Mouse (Mus musculus): ENCODE measurements around the gene Grrp1.

DNA sequence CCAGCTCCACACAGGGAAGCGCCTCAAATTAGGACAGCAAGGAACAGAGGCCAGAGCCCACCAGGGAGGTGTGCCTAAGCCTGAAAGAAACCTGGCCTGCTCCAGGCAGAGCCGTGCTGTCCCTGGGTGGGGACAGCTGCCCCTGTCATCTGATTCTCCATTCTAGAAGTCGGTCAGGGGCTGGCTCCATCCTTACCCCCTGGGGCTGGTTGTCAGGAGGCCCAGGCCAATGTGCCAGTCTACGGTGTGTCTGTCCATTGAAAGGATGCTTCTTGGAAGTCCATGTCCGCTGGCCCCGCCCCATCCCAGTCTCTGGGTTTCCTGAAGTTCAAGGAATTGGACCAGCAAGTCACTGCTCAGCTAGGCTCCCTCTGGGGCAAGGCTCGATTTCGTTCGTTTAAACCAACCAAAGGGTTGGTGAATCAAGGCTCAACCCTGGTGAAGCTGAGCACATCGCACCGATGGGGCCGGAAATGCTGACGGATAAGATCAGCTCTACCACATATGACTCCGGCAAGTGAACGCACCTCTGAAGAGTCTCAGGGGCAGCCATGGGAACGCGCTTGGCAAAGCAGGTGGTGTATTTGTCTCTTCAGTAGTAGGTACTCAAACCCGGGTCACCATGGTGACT lies 39.3 kb upstream of the Grrp1 start:
- TF ChIP-seq CTCF (conservative IDR thresholded peaks at IDR 0.05; ENCODE audit: insufficient read depth, insufficient read length, low read depth, low read length) (no peak), POLR2A (IDR thresholded peaks at IDR 0.05; ENCODE audit: low read depth, low read length) (no peak)
